Mouse (Mus musculus) embryonic fibroblast, embryonic 13.5 days (primary cell): ENCODE measurements around the gene Cfap73.

ENCODE experiments used
- CTCF ChIP-seq: IDR thresholded peaks from 2 replicates; pipeline ENCODE4 v1.5.1; 2011; ENCODE audit warnings: mild to moderate bottlenecking, control low read depth, low read length, moderate library complexity, borderline replicate concordance; ENCODE audit not compliant: insufficient read depth
- POLR2A ChIP-seq: IDR thresholded peaks from 2 replicates; pipeline ENCODE4 v1.6.1; 2011; ENCODE audit warnings: low read depth, mild to moderate bottlenecking, control low read depth, low read length, moderate library complexity

GRCm38 (mm10) chr5:120647814-120648491, 13.9 kb upstream of the Cfap73 start:
- TF ChIP-seq CTCF, result no peak
- no peak for TF ChIP-seq POLR2A
